Mouse (Mus musculus) midbrain, embryonic 11.5 days (tissue): Measurements from ENCODE around the gene Skida1. TPM values are rescaled to one million over a fixed set of nuclear protein-coding genes. Genes with fewer than 3 reads are reported as not detected.

Experiments used
- ATAC-seq: fragments of 200-750 bp; cut with Nextera tagmentation; 2 replicates; pipeline ENCODE4 v1.8.0; 2017; ENCODE audit warnings: moderate TSS enrichment, moderate library complexity; ENCODE audit not compliant: low FRiP score
- DNase-seq: peaks from one replicate; pipeline ENCODE4 v3.0.0; 2015; ENCODE audit warnings: low spot score; ENCODE audit errors: missing footprints
- H3K27ac ChIP-seq: fragments of 300-500 bp; sonication (generic); 2 replicates; pipeline ENCODE4 v1.5.1; 2014; ENCODE audit warnings: low read depth, low read length
- H3K27me3 ChIP-seq: fragments of 300-500 bp; sonication (generic); 2 replicates; pipeline ENCODE4 v1.6.1; 2014; ENCODE audit warnings: mild to moderate bottlenecking, low read length, moderate library complexity, mixed read lengths; ENCODE audit not compliant: control insufficient read depth, insufficient read depth
- H3K36me3 ChIP-seq: fragments of 300-500 bp; sonication (generic); 2 replicates; pipeline ENCODE4 v1.6.1; 2014; ENCODE audit warnings: mild to moderate bottlenecking, low read length, moderate library complexity, mixed read lengths; ENCODE audit not compliant: control insufficient read depth, insufficient read depth
- H3K4me1 ChIP-seq: fragments of 300-500 bp; sonication (generic); 2 replicates; pipeline ENCODE4 v1.6.1; 2014; ENCODE audit warnings: low read length; ENCODE audit not compliant: control insufficient read depth, insufficient read depth
- H3K4me2 ChIP-seq: fragments of 300-500 bp; sonication (generic); 2 replicates; pipeline ENCODE4 v1.6.1; 2014; ENCODE audit warnings: mild to moderate bottlenecking, moderate library complexity
- H3K4me3 ChIP-seq: fragments of 300-500 bp; sonication (generic); 2 replicates; pipeline ENCODE4 v1.5.1; 2014; ENCODE audit warnings: low read depth, low read length
- H3K9ac ChIP-seq: fragments of 300-500 bp; sonication (generic); 2 replicates; pipeline ENCODE4 v1.6.1; 2014; ENCODE audit warnings: low read length
- H3K9me3 ChIP-seq: fragments of 300-500 bp; sonication (generic); 2 replicates; pipeline ENCODE4 v1.6.1; 2016; ENCODE audit warnings: low read length; ENCODE audit not compliant: control insufficient read depth
- WGBS: fragments of 180-500 bp; shearing (Covaris S2); extraction: QIAGEN DNeasy Blood & Tissue Kit; methylation state at CpG from one replicate; pipeline ENCODE4 v1.1.7; 2014; 5-methylcytosine and 5-hydroxymethylcytosine counted together
- polyA plus RNA-seq: library from polyadenylated mRNA; unstranded; fragments of >200 nt; fragmentation: Nextera tagmentation; extraction: Ambion mirVana; gene quantifications from 2 replicates; pipeline ENCODE4 v1.2.1, GENCODE M21; 2014

Gene Skida1
- polyA plus RNA-seq, 1 experiment from 2014 or later, result 23.4 TPM

- peak; percentile 94 for DNase-seq
- Histone ChIP-seq H3K4me1 (peaks cover 26% of the 10 kb centered on the region), H3K27ac (peak overlapping the region; percentile 100), H3K9ac (peak overlapping the region; percentile 100), H3K36me3 (no peaks in the 10 kb centered on the region), H3K4me3 (peak overlapping the region; percentile 100), H3K4me2 (peak overlapping the region; percentile 94), H3K9me3 (no peaks in the 10 kb centered on the region), H3K27me3 (no peaks in the 10 kb centered on the region)
- ATAC-seq, result no peak
- 2% methylated on average over 6 of the region's 6 CpGs for WGBS
Observed at GRCm38 (mm10) chr2:18045781-18046181, 3.1 kb downstream of the Skida1 start.

DNA sequence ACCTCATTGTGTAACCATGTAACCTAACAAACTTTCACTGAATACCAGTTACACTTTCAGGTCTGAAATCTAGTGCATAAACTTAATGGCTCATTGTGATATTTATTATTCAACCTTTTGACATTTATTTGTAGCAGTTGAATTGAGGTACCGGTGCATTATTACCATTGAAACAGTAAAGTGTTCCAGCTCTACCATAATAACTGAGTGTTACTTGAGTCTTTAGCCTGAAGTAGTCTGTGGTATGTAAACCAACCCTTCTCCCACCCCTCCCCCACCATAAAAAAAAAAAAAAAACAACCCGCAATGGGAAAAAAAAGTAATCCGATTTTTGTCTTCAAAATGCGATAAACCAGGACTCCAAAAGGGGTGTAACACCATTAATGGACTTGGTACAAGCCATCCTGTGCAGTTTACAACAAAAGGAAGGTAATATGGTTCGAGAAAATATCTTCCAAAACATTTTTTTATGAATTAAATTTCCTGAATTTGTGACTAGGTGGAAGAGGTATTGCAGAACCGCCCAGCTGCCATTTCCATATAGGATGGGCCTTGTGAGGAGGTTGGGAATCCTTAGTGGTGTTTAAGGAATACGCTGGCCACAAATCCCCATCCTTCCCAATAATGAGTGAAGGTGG lies 3.6 kb downstream of the Skida1 start:
- Histone ChIP-seq H3K4me3 (peak overlapping the region; percentile 100), H3K27me3 (no peaks in the 10 kb centered on the region), H3K4me1 (peaks cover 31% of the 10 kb centered on the region), H3K27ac (peak overlapping the region; percentile 100), H3K9me3 (no peaks in the 10 kb centered on the region), H3K36me3 (no peaks in the 10 kb centered on the region), H3K4me2 (peak overlapping the region; percentile 94), H3K9ac (peak overlapping the region; percentile 100)
- WGBS, result 4% methylated on average over 7 of the region's 7 CpGs
- DNase-seq, result peak; percentile 95
- ATAC-seq, result no peak

DNA sequence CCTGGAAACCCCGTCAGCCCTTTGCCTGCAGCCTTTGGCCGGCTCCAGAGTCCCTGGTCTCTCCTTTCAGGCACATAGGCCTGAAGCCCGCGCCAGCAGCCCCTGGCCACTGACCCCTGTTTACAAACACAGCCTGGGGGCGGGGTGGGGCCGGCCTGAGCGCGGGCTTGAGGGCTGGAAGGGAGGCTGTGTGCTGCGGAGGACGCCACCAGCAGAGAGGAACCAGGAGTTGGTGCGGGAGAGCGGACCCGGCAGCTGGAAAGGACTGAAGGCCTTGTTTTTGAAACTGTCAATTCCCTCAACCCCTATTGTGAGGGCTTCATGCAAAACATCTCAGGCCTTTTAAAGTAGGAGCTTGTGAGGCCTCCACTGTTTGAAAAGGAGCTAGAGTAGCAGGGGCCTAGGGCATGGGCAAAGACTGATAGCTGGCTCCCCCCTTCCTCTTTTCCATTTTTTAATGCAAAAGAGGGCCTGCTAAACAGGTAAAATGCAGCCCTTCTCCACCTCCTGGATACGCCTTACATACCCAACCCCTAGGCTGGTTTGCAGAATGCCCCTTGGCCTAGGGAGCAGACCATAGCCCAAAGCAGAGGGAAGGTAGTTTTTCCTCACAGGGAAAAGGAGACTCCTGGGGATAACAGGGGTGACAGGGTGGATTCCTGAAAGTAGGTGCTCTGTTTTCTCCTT lies 7.5 kb downstream of the Skida1 start:
- Histone ChIP-seq H3K4me3 (peak overlapping the region; percentile 50), H3K9me3 (no peaks in the 10 kb centered on the region), H3K36me3 (no peaks in the 10 kb centered on the region), H3K4me2 (peak overlapping the region; percentile 94), H3K27me3 (no peaks in the 10 kb centered on the region), H3K27ac (peak overlapping the region; percentile 98), H3K4me1 (peaks cover 41% of the 10 kb centered on the region), H3K9ac (peak overlapping the region; percentile 98)
- ATAC-seq (peak; percentile 93), DNase-seq (peak; percentile 98)
- WGBS, result under 1% methylated on average over 14 of the region's 14 CpGs

GRCm38 (mm10) chr2:18040347-18041160 lies 8.3 kb downstream of the Skida1 start:
- Histone ChIP-seq H3K9ac (peak overlapping the region; percentile 98), H3K4me1 (peaks cover 46% of the 10 kb centered on the region), H3K27ac (peak overlapping the region; percentile 98), H3K36me3 (no peaks in the 10 kb centered on the region), H3K4me3 (peak overlapping the region; percentile 50), H3K27me3 (no peaks in the 10 kb centered on the region), H3K4me2 (peak overlapping the region; percentile 94), H3K9me3 (no peaks in the 10 kb centered on the region)
- DNase-seq (peak; percentile 97), ATAC-seq (peak; percentile 45)
- 2% methylated on average over 27 of the region's 27 CpGs for WGBS

GRCm38 (mm10) chr2:18039566-18040290 lies 9.1 kb downstream of the Skida1 start:
- H3K36me3 ChIP-seq, result no peaks in the 10 kb centered on the region
- no peaks in the 10 kb centered on the region for H3K27me3 ChIP-seq
- DNase-seq (peak; percentile 97), ATAC-seq (peak; percentile 53)
- peak overlapping the region; percentile 98 for H3K27ac ChIP-seq
- peak overlapping the region; percentile 50 for H3K4me3 ChIP-seq
- peak overlapping the region; percentile 94 for H3K4me2 ChIP-seq
- peak overlapping the region; percentile 98 for H3K9ac ChIP-seq
- peaks cover 53% of the 10 kb centered on the region for H3K4me1 ChIP-seq
- 1% methylated on average over 45 of the region's 46 CpGs for WGBS
- no peaks in the 10 kb centered on the region for H3K9me3 ChIP-seq

DNA sequence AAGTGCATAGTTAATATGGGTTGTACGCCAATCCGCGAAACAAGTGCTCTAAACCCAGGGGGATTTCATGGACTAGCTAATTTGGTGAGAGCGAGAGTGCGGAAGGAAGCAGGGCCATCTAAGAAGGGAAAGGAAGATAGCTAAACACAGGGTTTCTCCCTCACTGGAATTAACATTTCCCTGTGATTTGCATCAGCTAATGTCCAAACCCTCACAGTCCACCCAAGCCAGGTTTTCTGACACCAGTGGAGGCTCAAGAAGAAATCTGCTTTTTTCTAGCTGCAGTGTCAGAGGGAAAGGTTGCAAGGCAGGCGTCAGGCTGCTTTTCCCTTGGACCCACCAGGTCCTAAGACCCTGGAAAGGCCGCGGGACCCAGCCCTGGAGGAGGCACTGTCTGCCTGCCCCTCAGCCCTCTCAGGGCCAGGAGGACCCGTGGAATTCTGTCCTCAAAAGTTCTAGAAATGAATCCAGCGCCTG lies 9.9 kb downstream of the Skida1 start:
- peak overlapping the region; percentile 50 for H3K4me3 ChIP-seq
- no peaks in the 10 kb centered on the region for H3K36me3 ChIP-seq
- 5% methylated on average over 10 of the region's 10 CpGs for WGBS
- DNase-seq (peak; percentile 96), ATAC-seq (no peak)
- peak overlapping the region; percentile 98 for H3K9ac ChIP-seq
- H3K27ac ChIP-seq, result peak overlapping the region; percentile 98
- peaks cover 61% of the 10 kb centered on the region for H3K4me1 ChIP-seq
- no peaks in the 10 kb centered on the region for H3K27me3 ChIP-seq
- peak overlapping the region; percentile 94 for H3K4me2 ChIP-seq
- no peaks in the 10 kb centered on the region for H3K9me3 ChIP-seq

DNA sequence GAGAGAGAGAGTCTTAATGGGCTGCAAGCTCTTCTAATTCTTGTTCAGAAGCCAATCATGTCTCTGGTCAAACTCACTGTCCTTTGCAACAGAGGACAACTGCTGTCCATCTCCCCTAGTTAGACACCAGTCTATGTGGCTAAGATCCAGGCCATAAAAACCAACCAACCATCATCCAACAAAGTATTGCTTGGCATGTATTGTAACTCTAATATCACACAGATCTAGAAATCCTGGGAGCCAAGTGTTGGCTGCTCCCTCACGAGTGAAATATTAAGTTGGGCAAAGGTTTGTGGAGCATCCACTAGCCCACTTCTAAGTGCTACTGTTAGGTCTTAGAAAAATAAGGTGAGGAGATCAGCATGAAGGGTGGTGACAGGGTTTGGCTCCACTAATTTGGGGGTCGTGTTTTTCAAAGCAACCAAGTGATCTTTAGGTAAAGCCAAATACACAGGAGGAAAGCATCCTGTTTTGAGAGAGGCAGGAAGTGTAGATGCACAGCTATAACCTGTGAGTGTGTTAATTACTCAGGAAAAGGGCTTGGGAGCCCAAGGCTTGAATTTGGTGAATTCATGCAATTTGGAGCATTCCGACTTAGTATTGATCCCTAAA lies 10.6 kb downstream of the Skida1 start:
- no peak overlapping the region for H3K27ac ChIP-seq
- ATAC-seq, result no peak

GRCm38 (mm10) chr2:18037491-18037890 lies 11.4 kb downstream of the Skida1 start, which contains the start of gene A930004D18Rik:
A930004D18Rik (minus strand) TSS chr2:18037737.
- 23% methylated on average over 2 of the region's 2 CpGs for WGBS

More for the DNA sequence above, 10.6 kb downstream of the Skida1 start:
- peak overlapping the region; percentile 50; the same call in 1 of the 2 replicates for H3K4me3 ChIP-seq
- H3K4me1 ChIP-seq, result peaks cover 68% of the 10 kb centered on the region
- H3K9me3 ChIP-seq, result no peaks in the 10 kb centered on the region
- no peaks in the 10 kb centered on the region for H3K27me3 ChIP-seq
- DNase-seq, result peak; percentile 88
- no peaks in the 10 kb centered on the region for H3K36me3 ChIP-seq
- H3K9ac ChIP-seq, result peak overlapping the region; percentile 98
- H3K4me2 ChIP-seq, result peak overlapping the region; percentile 94
- 32% methylated on average over 3 of the region's 3 CpGs for WGBS

More at GRCm38 (mm10) chr2:18037491-18037890, 11.4 kb downstream of the Skida1 start, which contains the start of gene A930004D18Rik:
- peak within 1 kb of the TSS; percentile 98 for H3K9ac ChIP-seq
- H3K9me3 ChIP-seq, result no peaks in the 10 kb centered on the region
- peak within 1 kb of the TSS; percentile 94 for H3K4me2 ChIP-seq
- H3K36me3 ChIP-seq, result no peaks in the 10 kb centered on the region
- H3K4me3 ChIP-seq, result peak within 1 kb of the TSS; percentile 50; the same call in 1 of the 2 replicates
- H3K27me3 ChIP-seq, result no peaks in the 10 kb centered on the region
- DNase-seq (peak; percentile 92), ATAC-seq (no peak)
- peaks cover 69% of the 10 kb centered on the region for H3K4me1 ChIP-seq
- no peak within 1 kb of the TSS for H3K27ac ChIP-seq
